Mouse (Mus musculus) left cerebral cortex, postnatal 36 days (tissue): ENCODE measurements around the gene Bax. TPM values are rescaled to one million over a fixed set of nuclear protein-coding genes. Genes with fewer than 3 reads are reported as not detected.
"Not testable (repeated sequence)": the region's sequence is repeated elsewhere in the genome, so short reads cannot be mapped to it uniquely, and the experiment has no call there.

ENCODE experiments used
- DNase-seq, 2 experiments: peaks; one replicate each; pipeline ENCODE4 v3.0.0; 2021 to 2022; ENCODE audit warnings: low spot score in 2 of 2, mixed read lengths in 1 of 2
- intact Hi-C: fragments of 180-260 bp; cut with DNase I; formaldehyde crosslinking; loops from one replicate; pipeline ENCODE4 v1.15.1; 2025
- total RNA-seq, 2 experiments: library from RNA; stranded (reverse); gene quantifications; 2 replicates each; pipeline ENCODE4 v1.2.3; 2021

Bax gene
- total RNA-seq, 2 experiments from 2014 or later = 63.6 to 64.0 TPM

DNA sequence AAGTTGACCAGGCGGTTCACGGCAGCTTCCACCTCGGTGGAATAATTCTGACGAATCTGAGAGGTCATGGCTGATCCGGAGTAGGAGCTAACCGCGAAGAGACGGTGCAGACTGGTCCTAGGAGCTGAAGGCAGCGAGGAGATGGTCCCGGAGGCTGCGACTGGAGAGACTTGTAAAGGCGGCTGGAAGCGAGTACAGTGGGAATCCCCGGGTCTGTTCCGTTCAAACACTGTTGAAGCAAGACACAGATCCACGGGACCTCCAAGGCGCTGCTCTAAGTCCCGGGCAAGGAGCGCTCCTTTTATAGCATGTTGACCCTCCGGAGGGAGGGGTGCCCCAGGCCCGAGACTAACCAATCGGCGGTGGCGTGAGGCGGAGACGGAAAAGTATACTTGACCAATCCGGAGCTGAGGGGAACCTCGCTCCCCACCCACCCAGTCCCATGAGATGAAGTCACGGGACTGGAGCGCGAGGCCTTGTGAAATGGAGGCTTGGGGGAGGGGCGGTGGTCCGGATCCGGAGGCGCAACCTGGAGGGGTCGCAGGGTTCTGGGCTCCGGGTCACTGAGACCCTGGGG, 7.0 kb downstream of the Bax start, which contains the start of gene Ftl1:
Gene Ftl1, minus strand, starts transcription at position 321 of the 577 bp plus-strand sequence.
- peak; percentile 94 to 95 for DNase-seq
- intact Hi-C loops = not testable (repeated sequence)

GRCm38 (mm10) chr7:45458748-45459563, 7.7 kb downstream of the Bax start:
- intact Hi-C loops = no loop called here
- peak; percentile 73 to 76 for DNase-seq

- intact Hi-C loops = no loop called here
- DNase-seq = peak in 1 of 2 experiments; percentile 23
These were observed 9.3 kb downstream of the Bax start for GRCm38 (mm10) chr7:45457204-45458060.

DNA sequence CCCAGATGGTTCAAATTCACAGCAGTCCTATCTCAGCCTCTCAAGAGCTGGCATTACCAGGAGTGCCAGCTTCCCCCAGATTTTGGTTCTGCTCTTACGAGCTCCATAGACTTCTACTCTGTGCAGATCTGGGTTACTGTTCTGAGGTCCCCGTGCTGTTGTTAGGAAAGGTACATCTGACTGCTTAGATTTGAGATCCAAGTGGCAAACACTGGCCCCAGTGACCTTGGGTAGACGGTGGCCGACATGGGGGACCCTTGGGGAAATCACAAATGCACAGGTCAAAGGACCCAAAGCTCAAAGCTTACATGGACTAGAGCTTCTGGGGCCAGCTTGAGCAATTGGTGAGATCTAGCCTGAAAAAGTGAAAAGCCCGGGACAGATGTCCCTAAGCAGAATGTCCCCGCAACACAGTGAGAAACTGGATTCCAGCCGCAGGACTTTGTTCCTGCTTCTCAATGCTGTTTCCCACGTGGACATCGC, 9.9 kb downstream of the Bax start:
- no peak for DNase-seq
- intact Hi-C loops = no loop called here

DNA sequence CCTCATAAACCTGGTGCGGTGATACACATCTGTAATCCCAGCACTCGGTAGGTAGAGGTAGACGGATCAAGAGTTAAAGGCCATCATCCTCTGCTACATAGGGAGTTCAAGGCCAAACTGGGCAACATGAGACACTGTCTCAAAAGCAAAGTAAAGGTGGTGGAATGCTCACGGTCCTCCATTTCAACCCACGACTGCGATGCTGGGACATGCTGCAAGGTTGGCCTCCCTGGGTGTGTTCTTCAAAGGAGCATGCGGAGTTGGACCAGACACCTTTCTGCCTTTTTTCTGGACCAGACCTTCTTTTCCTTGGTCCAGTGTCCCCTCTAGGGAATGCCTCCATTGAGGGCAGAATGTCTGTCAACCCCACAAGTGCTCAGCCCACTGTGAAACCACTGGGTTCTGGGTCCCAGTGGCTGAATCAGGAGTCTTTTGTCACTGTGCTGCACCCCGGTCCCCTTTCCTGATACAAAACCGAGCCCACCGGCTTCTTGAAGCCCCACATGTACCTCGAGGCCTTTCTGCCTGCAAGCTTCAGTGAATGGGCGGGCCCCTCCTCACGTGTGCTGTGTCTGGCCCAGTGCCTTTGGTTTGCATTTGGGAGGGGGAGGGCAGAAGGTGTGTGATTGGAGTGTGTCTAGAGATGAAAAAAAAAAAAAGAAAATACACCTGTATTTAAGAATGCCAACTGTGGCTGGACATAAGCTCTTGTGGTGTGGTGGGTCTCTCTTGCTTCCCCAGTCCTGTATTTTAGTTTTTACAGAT, 10.6 kb downstream of the Bax start:
- DNase-seq = no peak
- intact Hi-C loops = no loop called here

DNA sequence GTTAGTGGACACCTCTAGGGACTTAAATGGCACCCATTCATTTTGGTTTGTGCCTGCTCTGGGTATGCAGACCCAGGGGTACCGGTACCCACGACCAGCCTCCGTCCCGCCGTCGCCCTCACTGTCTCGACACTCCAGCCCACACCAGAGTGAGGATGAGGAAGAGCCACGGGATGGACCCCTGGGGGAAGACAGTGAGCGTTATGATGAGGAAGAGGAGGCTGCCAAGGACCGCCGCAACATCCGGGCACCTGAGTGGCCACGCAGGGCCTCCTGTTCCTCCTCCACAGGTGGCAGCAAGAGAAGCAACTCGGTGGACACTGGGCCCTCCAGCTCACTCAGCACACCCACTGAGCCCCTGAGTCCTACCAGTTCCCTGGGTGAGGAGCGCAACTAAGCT, 11.7 kb downstream of the Bax start:
- DNase-seq = no peak
- intact Hi-C loops = no loop called here

DNA sequence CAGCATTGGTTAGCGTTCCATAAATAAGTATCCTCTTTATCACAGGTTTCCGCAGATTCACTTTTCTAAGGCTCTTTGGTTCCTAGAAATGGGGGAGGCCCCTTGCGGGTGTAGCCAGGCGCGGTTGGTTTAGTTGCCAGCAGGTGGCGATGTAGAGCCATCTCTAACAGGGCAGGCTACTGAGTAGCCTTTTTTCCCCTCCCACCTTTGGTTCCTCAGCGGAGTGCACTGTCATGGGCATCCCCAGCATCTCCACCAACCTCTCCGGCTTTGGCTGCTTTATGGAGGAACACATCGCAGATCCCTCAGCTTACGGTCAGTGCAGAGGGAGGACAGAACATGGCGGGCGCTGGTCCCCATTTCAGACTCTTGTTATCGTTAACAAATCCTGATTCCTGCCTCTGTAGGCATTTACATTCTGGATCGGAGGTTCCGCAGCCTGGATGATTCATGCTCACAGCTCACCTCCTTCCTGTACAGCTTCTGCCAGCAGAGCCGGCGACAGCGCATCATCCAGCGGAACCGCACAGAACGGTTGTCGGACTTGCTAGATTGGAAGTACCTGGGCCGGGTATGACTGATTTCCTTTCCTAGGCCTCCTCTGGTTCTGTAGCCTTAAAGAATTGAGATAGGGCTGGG, 15.2 kb downstream of the Bax start:
- peak; percentile 85 to 87 for DNase-seq
- intact Hi-C loops = no loop called here

GRCm38 (mm10) chr7:45449974-45450373, 16.7 kb downstream of the Bax start:
- intact Hi-C loops = no loop called here
- DNase-seq = no peak

- intact Hi-C loops = no loop called here
- DNase-seq = no peak
These were observed 19.2 kb downstream of the Bax start for GRCm38 (mm10) chr7:45447325-45447990.

DNA sequence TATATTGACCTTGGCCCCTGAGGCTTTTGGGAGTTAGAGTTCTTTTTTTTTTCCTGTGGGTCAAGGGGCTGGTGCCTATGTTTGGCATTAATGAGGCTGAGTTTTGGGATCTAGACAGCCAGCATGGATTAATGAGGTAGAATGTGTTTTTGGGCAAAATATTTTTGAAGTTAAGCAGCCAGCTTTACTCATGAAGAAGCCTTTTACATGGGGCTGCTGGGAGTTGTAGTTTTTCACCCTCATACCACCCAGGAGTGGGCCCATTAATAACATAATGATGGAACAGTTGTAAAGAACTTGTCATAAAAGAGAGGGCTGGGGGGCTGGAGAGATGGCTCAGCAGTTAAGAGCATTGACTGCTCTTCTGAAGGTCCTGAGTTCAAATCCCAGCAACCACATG, 20.1 kb downstream of the Bax start:
- intact Hi-C loops = no loop called here
- DNase-seq = no peak

- no peak for DNase-seq
- intact Hi-C loops = no loop called here
These were observed 22.9 kb downstream of the Bax start for GRCm38 (mm10) chr7:45443526-45444420.

GRCm38 (mm10) chr7:45437521-45438276, 29.0 kb downstream of the Bax start, which contains the start of gene Ruvbl2:
TSS of gene Ruvbl2 (minus strand) at chr7:45438096.
- intact Hi-C loops = no loop called here
- DNase-seq = no peak

DNA sequence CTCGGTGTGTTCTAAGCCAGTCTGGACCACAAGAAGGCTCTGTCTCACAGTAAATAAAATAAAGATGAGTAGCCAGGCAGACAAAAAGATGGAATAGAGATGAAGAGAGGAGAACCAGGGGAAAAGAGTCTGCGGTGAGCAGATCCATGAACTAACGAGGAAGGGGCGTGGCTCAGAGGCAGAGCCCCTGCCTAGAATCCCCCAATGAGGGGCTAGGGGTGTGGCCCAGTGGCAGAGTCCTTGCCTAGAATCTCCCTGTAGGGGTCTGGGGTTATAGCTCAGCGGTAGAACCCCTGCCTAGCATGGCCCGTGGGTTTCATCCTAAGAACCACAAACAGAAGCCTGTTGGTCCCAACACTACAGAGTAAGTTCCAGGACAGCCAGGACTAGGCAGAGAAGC, 29.7 kb downstream of the Bax start:
- DNase-seq = no peak
- intact Hi-C loops = no loop called here

DNA sequence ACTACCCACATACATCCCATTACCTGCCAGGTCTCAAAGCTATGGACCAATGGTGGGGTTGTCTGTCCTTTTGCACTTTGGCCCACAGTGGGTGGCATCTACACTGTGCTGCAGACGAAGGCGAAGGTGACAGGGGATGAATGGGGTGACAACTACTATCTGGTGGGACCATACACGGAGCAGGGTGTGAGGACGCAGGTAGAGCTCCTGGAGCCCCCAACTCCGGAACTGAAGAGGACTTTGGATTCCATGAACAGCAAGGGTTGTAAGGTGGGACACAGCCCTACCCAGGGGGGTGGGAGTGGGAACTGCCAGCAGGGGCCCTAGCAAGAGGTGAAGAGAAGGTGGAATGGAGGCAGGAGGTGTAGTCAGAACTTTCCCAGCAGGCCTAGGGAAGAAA, 30.3 kb downstream of the Bax start:
- intact Hi-C loops = no loop called here
- no peak for DNase-seq

DNA sequence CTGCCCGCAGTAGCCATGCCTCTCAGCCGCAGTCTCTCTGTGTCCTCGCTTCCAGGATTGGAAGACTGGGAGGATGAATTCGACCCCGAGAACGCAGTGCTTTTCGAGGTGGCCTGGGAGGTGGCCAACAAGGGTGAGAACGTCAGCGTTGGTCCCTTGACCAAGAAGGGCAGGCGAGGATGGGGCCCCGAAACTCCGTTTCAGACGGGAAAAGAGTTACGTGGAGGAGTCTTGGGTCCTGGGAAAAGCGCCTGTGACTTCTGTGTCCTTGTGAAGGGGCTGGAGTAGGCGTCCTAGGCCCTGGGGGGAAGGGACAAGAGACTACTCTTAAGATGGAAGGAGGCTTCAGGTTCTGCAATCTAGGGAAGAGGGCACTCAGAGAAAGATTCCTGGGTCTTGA, 31.7 kb downstream of the Bax start:
- no peak for DNase-seq
- intact Hi-C loops = no loop called here

GRCm38 (mm10) chr7:45434203-45435015, 32.3 kb downstream of the Bax start, which contains the start of gene Gys1:
TSS of gene Gys1 (plus strand) at chr7:45434844.
- DNase-seq = peak; percentile 100
- intact Hi-C loops = no loop called here
